In the genomic region with DNA sequence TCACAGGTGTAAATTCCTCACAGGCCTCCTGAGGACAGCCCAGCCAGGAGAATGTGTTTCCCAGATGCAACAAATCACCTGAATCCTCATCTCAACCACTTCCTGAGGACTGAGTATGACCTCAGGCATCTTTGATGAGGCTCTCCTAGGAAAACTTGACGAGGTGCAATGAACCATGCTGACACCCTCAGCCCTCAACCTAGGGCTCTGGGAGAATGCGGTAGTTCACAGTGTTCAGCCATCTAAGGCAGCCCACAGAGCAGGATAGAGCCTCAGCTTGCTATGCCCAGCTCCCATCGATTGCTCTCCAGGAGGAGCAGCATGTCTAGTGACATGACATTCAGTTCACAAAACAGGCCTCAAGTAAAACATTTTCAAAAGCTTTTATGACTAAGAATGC, we compare ENCODE assay signal across 26 mouse cellular contexts.
"Had no signal": no experiment of that assay in that cellular context is flagged by ENCODE, and none has a peak within 500 bp of the region (broad histone marks: within the 10 kb centered on the region; RNA-seq: fewer than 3 reads in every experiment).

No protein-coding gene starts in this region.

- H3K27ac ChIP-seq: gastrocnemius, adult 2 months; heart, embryonic 10.5 days; hindbrain, embryonic 10.5 days; hindbrain, embryonic 12.5 days; hindbrain, embryonic 14.5 days; intestine, embryonic 15.5 days; liver, embryonic 13.5 days; liver, embryonic 15.5 days had no signal

- H3K9ac ChIP-seq: heart, embryonic 12.5 days; hindbrain, embryonic 12.5 days; hindbrain, embryonic 14.5 days; intestine, embryonic 15.5 days; limb, embryonic 12.5 days; liver, embryonic 13.5 days; liver, embryonic 15.5 days had no signal

- H3K4me1 ChIP-seq: heart, embryonic 12.5 days; hindbrain, embryonic 10.5 days; hindbrain, embryonic 12.5 days; intestine, embryonic 15.5 days; liver, embryonic 13.5 days; liver, embryonic 15.5 days had no signal

- H3K4me2 ChIP-seq: heart, embryonic 12.5 days; hindbrain, embryonic 12.5 days; hindbrain, embryonic 14.5 days; intestine, embryonic 15.5 days; limb, embryonic 12.5 days; liver, embryonic 11.5 days; liver, embryonic 13.5 days; liver, embryonic 15.5 days had no signal

- H3K4me3 ChIP-seq: gastrocnemius, adult 2 months; heart, embryonic 10.5 days; heart, embryonic 12.5 days; hindbrain, embryonic 10.5 days; hindbrain, embryonic 12.5 days; intestine, embryonic 15.5 days; limb, embryonic 12.5 days; liver, embryonic 13.5 days; liver, embryonic 15.5 days had no signal

- H3K9me3 ChIP-seq: heart, embryonic 10.5 days; heart, embryonic 12.5 days; intestine, embryonic 15.5 days; liver, embryonic 13.5 days; liver, embryonic 15.5 days had no signal

- H3K36me3 ChIP-seq: heart, embryonic 10.5 days; heart, embryonic 12.5 days; hindbrain, embryonic 10.5 days; hindbrain, embryonic 12.5 days; intestine, embryonic 15.5 days; limb, embryonic 12.5 days; liver, embryonic 13.5 days; liver, embryonic 15.5 days had no signal

- H3K27me3 ChIP-seq: heart, embryonic 12.5 days; hindbrain, embryonic 12.5 days; intestine, embryonic 15.5 days; limb, embryonic 12.5 days; liver, embryonic 13.5 days; liver, embryonic 15.5 days had no signal

- DNase-seq: gastrocnemius, adult 2 months; gastrocnemius, postnatal 10 days; gastrocnemius, postnatal 25 days; heart, adult 18-20 months; heart, postnatal 10 days; heart, postnatal 4 days; kidney, adult 11 months; kidney, adult 2 months; kidney, postnatal 14 days; kidney, postnatal 36 days; layer of hippocampus, adult 9-11 months; layer of hippocampus, postnatal 36 days; left cerebral cortex, postnatal 4 days; liver; liver, embryonic 13.5 days had no signal

- ATAC-seq: hindbrain, embryonic 16.5 days; inflammation-experienced regulatory T-cells, adult 6 months; intestine, embryonic 15.5 days had no signal
